Mouse (Mus musculus) heart, postnatal 10 days (tissue): ENCODE data around the gene Scgb1a1. TPM values are rescaled to one million over a fixed set of nuclear protein-coding genes. Genes with fewer than 3 reads are reported as not detected.
"Not testable (repeated sequence)": the region's sequence is repeated elsewhere in the genome, so short reads cannot be mapped to it uniquely, and the experiment has no call there.

Source experiments
- DNase-seq, 2 experiments: peaks; one replicate each; pipeline ENCODE4 v3.0.0; 2021
- intact Hi-C: fragments of 180-260 bp; cut with DNase I; formaldehyde crosslinking; loops from one replicate; pipeline ENCODE4 v1.15.1; 2025
- total RNA-seq, 2 experiments: library from RNA; stranded (reverse); gene quantifications; 2 replicates each; pipeline ENCODE4 v1.2.3; 2021

Gene Scgb1a1
- total RNA-seq, 2 experiments from 2014 or later: 4.2 TPM; not detected in 1

DNA sequence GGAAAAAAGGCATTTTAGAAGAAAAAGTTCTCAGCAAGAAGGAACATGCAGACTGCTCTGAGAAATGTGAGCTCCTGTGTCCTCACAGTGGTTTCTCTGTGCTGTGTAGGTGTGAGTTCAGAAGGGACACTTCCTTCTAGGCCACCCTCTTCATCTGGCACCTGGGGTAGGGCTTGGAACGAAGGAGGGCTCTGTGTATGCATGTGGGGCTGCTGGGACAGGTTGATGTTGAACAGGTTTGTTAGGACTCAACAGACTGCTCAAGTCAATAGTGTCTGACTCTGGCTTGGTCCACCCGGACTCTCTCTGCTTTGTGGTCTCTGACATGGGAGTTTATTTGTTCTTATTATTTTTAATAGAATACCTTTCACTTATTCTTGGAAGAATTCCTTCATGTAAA lies 17.4 kb downstream of the Scgb1a1 start:
- no peak for DNase-seq
- intact Hi-C loops: no loop called here

GRCm38 (mm10) chr19:9069687-9070307 lies 18.0 kb downstream of the Scgb1a1 start:
- peak; percentile 53 to 63 for DNase-seq
- intact Hi-C loops: no loop called here

GRCm38 (mm10) chr19:9067292-9067691 lies 20.5 kb downstream of the Scgb1a1 start:
- no peak for DNase-seq
- intact Hi-C loops: no loop called here

DNA sequence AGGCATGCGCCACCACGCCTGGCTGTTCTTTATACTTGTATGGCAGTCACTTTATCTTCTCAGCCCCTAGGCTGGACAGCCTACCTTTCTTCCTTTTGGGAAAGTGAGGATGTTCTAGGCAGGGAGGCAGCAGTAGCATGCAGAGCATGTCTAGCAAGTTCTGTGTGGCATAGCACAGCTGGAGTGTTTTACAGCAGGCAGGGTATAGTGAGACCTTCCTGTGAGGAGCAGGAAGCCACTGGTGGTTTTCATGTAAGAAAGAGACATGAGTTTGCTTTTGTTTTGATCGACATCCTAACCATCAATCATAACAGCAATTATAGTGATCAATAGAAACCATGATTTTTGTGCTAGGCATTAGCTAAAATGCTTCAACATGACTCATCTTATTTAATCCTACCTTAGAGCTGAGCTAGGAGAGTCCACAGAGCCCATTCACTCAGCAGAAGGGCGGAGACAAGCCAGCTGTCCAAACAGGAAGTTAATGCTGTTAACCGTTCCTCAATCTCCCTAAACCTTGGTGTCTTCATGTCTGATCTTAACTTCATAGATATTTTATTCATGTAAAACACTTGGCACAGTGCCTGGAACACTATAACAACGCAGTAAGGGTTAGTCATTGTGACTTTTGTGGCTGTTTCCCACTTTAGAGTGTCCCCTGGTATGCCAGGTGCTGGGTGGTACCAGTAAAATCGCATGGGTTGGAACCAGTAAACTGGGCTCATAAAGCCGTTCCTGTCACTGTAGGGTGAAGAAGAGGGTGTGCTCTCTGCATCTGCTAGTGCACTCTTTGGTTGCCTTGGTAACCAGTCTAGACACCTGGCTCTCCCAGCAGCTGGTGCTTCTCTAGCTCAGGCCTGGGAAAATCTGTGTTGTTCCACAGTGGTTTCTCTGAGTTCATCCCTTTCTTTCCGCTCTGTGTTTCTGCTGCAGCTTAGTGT lies 21.9 kb downstream of the Scgb1a1 start:
- DNase-seq: no peak
- intact Hi-C loops: no loop called here

- no peak for DNase-seq
- intact Hi-C loops: no loop called here
Observed at GRCm38 (mm10) chr19:9063831-9064230, 23.9 kb downstream of the Scgb1a1 start.

GRCm38 (mm10) chr19:9062822-9063221 lies 24.9 kb downstream of the Scgb1a1 start:
- no peak for DNase-seq
- intact Hi-C loops: no loop called here

DNA sequence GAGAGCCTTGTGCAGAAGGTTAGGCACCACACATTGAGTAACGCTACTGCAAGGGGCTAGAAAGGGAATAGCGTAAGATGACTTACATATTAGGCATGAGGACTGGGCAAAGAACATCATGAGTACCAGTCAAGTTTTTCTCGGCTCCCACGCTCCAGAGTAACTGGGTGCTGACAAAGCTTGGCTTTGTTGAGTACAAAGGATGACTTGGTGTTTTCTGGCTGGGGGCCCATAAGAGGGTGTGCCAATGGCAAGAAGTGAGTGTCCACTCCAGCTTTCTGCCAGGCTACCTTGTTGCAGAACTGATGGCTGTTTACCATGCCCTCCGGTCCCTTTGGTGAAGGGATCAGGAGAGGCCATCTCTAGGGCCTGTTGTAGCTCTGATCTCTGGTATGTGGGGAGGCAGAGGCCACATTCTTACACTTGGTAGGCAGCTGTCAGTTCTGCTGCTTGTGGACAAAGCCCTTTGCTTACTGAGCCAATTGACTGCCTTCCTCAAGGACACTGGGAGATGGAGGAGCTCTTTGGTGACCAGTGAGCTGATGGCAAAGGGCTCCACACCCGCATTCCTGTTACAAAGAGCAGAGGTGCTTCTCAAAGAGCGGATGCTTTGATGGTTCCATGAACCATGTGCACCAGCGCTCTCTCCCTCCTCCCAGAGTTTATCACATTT lies 26.4 kb downstream of the Scgb1a1 start:
- intact Hi-C loops: no loop called here
- DNase-seq: no peak

- DNase-seq: no peak
- intact Hi-C loops: no loop called here
Observed at GRCm38 (mm10) chr19:9060103-9060502, 27.7 kb downstream of the Scgb1a1 start.

DNA sequence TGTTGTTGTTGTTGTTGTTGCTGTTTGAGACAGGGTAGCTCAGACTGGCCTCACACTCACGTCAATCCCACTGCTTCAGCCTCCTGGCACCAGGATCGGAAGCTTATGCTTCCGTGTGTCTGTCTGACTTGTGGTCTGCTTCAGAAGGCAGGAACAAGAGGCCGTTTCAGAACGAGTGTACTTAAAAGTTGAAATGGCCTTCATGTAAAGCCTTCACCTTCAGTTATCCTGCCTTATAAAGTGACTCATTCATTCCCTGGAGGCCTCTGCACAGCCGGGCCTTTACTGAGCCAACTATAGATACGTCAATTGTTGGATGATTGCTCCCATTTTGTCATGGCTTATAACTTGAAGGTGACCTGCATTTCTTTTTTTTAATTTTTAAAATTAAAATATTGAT lies 28.4 kb downstream of the Scgb1a1 start:
- intact Hi-C loops: no loop called here
- DNase-seq: no peak

DNA sequence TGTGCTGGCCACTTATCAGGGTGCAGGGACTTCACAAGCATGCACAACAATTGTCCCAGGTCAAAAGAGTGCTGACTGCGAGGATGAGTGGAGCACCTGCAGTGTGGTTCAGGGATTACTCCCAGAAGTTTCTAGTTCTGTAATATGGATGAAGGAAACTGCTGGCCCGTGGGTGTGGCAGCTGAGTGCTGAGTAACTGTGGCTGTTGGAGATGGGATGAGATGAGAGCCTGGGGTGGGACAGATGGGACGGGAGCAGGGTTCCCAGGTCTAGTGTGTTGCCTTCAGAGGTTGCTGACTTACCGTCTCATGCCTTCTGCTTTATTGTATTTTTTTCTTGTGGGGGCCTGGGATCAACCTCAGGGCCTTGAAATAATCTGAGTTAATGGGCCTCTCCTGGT lies 28.8 kb downstream of the Scgb1a1 start:
- intact Hi-C loops: no loop called here
- no peak for DNase-seq

DNA sequence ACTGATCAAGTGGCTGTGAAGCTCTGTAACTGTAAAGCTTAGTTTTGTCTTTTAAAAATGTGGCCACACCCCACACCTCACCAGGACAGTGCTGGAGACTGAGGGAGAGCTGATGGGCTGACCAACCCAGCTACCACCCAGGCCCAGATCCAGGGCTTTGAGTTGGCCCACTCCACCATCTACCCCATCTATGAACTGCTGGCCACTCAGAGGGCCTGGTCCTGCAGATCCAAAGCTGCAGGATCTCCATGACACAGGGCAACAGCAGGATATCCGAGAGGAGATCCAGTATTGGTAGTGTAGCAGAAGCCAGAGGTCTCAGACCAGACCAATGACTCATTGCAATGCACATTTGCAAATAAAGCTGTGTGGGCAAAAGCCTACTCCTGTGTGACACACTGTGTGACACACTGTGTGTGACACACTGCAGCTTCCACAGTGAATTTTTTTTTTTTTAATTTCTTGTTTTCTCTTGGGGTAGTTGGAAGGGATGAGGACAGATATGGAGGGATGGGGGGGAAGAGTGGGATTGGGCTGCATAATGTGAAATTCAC lies 29.4 kb downstream of the Scgb1a1 start:
- intact Hi-C loops: no loop called here
- DNase-seq: no peak

DNA sequence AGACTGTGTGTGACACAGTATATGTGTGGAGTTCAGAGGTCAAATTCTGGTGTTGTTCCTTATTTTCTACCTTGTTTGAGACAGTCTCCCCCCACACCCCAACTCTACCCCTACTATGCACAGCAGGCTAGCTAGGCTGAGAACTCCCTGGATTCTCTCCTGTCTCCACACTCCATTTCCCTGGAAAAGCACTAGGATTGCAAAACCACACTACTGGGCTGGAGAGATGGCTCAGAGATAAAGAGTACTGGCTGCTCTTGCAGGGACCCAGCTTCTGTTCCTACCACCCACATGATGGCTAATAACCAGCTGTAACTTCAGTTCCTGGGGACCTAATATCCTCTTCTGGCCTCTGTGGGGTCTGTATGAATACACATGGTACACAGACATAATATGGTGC lies 30.1 kb downstream of the Scgb1a1 start:
- intact Hi-C loops: no loop called here
- DNase-seq: no peak

DNA sequence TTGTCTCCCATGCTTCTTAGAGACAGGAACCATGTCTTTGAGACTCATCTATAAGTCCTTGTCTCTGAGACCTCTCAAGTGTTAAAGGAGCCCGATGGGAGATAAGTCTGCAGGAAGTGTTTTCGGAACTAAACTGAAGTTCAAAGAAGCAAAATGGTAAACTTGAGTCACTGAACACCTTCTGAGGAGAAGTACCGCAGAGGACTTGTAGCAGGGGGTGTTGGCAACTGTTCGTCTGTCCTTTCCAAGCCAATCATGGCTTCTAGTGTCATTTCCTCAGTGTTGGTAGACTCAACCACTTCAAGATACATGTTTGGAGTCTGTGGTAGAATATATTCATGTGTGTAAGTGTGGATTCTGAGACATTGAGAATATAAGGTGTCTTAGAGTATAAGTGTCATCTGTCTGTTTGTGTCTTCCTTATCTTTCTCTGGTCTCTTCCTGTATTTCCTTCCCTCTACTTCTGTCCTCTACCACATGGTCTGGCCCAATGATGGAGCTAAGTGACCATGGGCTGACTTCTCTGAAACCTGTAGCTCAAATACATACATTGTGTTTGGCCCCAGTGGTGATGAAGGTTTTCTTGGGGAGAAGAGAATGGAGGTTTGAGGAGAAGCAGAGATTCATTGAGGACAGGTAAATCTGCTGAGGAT lies 31.9 kb downstream of the Scgb1a1 start:
- DNase-seq: no peak
- intact Hi-C loops: loop anchor here (2.0 kb wide), 1 partner anchor 61 kb away; no protein-coding TSS in a partner anchor

- intact Hi-C loops: loop anchor here (2.0 kb wide), 1 partner anchor 60 kb away; no protein-coding TSS in a partner anchor
- peak; percentile 50 to 57 for DNase-seq
Observed at GRCm38 (mm10) chr19:9055153-9055552, 32.6 kb downstream of the Scgb1a1 start.

DNA sequence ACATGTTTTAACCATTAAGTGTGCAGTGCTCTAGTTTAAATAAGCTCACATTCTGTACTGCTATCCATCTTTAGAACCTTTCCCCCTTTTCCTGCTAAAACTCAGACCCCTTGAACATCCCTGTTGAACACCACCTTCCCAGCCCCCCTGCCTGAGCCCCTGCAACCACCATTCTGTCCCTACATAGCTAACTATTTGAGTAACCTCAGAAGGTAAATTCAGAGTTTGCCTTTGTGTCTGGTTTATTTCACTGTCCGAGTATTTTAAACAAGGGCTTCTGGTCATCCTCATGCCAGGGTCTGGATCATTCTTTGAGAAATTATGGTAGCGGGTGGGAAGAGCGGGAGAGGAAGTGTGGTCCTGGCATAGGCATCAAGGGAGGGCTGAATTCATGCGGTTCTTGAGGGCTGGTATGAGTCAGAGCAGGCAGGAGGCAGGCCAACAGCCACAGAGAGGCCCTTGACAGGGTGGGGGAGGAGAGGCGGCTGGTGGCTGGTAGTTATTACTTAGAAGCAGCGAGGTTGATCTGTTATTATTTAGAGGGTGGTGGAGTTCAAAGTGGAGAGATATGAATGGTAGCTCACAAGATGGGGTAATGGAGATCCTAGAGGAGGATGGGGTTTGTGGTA lies 34.8 kb downstream of the Scgb1a1 start:
- intact Hi-C loops: no loop called here
- DNase-seq: peak; percentile 66 to 72

- DNase-seq, intact Hi-C loops: not testable (repeated sequence)
Observed at GRCm38 (mm10) chr19:9051985-9052384, 35.8 kb downstream of the Scgb1a1 start.

- DNase-seq: no peak
- intact Hi-C loops: no loop called here
Observed at GRCm38 (mm10) chr19:9050294-9051229, 37.2 kb downstream of the Scgb1a1 start.

- intact Hi-C loops: no loop called here
- no peak for DNase-seq
Observed at GRCm38 (mm10) chr19:9048981-9049687, 38.6 kb downstream of the Scgb1a1 start.
